Mouse (Mus musculus): ENCODE results near the gene Ccr4.

Ccr4 gene

GRCm38 (mm10) chr9:114504816-114505215 is at the start of gene Ccr4:
Ccr4 (minus strand) TSS chr9:114504916.
- DNase-seq (ENCODE audit: low read depth, low spot score), result no peak

GRCm38 (mm10) chr9:114553828-114554227 is 49.1 kb upstream of the Ccr4 start:
- no peak for DNase-seq (ENCODE audit: low read depth, low spot score)

DNA sequence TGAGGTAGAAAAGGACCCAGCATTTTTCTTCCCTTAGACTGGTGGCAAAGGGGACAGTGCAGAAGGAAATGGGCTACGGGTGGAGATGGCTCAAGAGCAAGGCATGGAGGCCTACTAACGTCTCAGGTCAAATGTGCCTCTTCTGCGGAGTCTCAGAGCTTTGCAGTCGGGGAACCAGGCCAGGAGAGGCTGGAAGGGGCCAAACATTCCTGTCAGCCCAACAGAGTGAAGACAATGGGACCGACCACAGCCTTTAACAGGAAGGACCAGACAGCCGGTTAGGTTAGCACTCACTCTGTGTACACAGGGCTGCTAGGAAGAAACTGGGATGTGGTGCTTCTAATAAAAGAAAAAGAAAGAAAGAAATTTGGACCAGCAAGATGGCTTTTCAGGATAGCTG is 45.3 kb upstream of the Ccr4 start:
- no peak for DNase-seq (ENCODE audit: low read depth, low spot score)

GRCm38 (mm10) chr9:114549117-114549516 is 44.4 kb upstream of the Ccr4 start:
- DNase-seq (ENCODE audit: low read depth, low spot score), result no peak

- DNase-seq (ENCODE audit: low read depth, low spot score), result no peak
Measured at GRCm38 (mm10) chr9:114548496-114548895, 43.8 kb upstream of the Ccr4 start.

- DNase-seq (ENCODE audit: low read depth, low spot score), result no peak
Measured at GRCm38 (mm10) chr9:114547643-114548077, 42.9 kb upstream of the Ccr4 start.

GRCm38 (mm10) chr9:114546765-114547164 is 42.0 kb upstream of the Ccr4 start:
- DNase-seq (ENCODE audit: low read depth, low spot score), result no peak

DNA sequence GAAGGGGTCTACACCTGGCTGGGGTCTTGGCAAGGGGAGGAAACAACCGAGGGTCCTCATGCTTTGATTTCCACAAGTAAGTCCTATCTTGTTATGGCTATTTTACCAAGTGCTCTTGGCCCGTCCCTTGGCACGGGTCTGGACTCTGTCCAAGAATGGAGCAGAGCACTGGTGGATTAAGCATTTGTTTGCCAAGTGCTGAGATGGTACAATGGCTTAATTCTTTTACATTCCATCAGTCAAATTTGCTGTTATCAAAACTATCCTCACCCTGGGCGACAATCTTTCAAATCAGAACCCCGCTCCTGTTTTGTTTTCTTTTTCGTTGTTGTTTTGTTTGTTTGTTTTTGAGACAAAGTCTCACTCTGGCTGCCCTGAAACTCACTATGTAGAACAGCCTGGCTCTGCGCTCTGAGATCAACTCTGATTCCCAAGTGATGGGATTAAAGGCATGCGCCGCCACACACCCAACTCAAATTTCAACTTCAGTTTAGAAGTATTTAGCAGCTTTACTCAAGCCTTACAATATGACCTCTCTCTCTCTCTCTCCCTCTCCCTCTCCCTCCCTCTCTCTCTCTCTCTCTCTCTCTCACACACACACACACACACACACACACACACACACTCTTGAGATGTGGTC is 40.2 kb upstream of the Ccr4 start:
- DNase-seq (ENCODE audit: low read depth, low spot score), result no peak

GRCm38 (mm10) chr9:114543882-114544753 is 39.4 kb upstream of the Ccr4 start:
- no peak for DNase-seq (ENCODE audit: low read depth, low spot score)

- no peak for DNase-seq (ENCODE audit: low read depth, low spot score)
Measured at GRCm38 (mm10) chr9:114541279-114541741, 36.6 kb upstream of the Ccr4 start.

DNA sequence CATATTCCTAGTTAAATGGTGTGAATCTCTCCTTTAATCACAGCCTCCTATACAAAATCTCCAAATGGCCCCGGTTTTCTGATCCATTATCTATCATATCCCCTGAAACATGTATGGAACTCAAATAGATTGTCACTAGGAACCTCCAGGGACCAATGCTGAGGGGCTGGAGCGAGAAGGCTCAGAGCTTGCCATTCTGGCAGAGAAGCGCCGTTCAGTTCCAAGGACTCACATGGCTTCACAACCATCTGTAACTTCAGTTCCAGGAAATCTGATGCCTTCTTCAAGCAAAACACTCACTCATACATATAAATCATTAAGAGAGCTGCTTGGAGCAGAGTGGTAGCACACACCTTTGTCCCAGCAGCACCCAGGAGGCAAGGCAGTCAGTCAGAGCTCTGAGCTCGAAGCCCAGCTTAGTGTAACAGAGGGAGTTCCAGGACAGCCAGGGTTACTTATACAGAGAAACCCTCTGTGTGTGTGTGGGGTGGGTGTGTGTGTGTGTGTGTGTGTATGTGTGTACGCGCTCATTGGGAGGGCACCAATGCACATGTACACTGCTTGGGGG is 34.4 kb upstream of the Ccr4 start:
- no peak for DNase-seq (ENCODE audit: low read depth, low spot score)

DNA sequence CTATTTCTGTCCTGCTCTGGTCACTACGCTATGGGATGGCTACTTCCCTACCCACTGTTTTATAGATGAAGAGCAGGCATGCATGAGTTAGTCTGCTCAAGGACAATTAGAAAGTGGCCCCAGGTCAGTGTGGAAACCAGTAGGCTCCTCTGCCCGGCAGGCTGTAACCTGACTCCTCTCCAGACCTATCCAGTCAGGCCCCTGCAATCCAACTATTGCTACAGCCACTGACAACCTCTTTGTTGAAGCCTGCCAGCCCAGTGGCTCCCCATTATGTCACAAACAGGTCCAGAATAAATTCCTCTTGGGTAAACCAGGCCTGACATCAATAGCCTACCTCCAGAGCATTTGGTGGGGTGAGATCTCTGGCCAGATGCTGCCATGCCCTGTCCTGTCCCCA is 31.9 kb upstream of the Ccr4 start:
- DNase-seq (ENCODE audit: low read depth, low spot score), result no peak

DNA sequence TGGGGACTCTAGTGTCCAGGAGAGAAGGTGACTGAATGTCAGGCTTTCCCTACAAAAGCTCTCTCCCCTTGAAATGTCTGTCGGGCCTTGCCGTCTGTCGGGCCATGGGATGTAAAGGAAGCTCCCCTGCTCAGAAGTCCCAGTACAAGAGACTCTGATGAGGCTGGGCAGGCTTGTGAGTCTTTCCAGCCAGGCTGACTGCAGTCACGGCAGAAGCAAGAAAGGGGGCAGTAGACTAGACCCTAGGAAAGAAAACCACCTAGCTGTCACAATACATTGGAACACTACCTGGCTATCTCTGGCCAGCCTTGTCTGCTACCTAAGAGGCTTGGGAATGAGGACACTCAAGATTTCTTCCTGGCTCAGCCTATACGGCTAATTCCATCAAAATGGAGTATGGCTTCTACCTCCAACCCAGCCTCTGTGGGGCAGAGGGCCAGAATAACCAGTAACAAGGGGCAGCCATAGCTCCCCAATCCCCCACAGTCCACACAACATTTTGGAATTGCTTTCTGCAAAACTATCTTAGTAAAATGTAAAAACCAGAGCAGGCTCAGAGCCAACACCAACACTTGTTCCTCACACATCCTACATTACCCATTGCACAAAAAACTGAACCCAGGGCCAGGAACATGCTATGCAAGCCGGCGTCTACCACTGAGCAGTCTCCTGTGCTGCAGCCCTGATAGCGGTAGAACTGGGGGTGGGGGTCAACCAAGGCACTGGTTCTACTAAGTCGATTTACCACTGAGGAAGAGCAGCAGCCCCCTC is 30.2 kb upstream of the Ccr4 start:
- DNase-seq (ENCODE audit: low read depth, low spot score), result peak; percentile 57

DNA sequence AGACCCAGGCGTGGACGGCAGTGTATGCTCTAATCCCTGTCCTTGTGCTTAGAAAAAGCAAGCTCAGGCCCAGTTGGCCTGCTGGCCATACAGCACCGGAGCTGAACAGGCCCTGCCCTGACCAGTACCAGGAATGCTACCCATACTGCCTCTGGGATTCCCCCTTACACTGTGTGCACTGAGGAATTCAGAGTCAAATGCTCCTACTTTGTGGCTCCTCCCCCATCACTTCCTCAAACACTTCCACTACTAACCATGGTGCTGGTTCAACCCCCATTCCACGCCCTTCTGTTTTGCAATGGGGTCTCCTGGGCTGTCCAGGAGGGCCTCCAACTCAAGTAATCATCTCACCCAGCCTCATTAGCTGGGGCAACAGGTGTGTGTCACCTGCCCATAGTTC is 29.1 kb upstream of the Ccr4 start:
- DNase-seq (ENCODE audit: low read depth, low spot score), result no peak

- no peak for DNase-seq (ENCODE audit: low read depth, low spot score)
Measured at GRCm38 (mm10) chr9:114531276-114531675, 26.6 kb upstream of the Ccr4 start.

DNA sequence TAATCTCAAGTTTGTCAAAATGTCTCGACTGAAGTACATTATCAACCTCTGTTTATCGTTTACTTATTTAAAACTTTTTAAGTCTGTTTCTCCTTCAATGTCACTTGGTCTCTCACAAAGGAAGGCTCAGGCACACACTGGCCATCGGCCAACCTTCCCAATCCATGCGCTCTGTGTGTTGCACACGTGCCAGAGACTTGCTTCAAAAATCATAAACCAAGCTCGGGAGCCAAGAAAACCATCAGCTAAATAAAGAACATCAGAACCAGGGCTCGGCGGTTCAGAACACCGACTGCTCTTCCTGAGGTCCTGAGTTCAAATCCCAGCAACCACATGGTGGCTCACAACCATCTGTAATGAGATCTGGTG is 23.9 kb upstream of the Ccr4 start:
- peak; percentile 8 for DNase-seq (ENCODE audit: low read depth, low spot score)

GRCm38 (mm10) chr9:114527992-114528679 is 23.4 kb upstream of the Ccr4 start:
- no peak for DNase-seq (ENCODE audit: low read depth, low spot score)

GRCm38 (mm10) chr9:114527085-114527484 is 22.4 kb upstream of the Ccr4 start:
- DNase-seq (ENCODE audit: low read depth, low spot score), result no peak

- no peak for DNase-seq (ENCODE audit: low read depth, low spot score)
Measured at GRCm38 (mm10) chr9:114526581-114526980, 21.9 kb upstream of the Ccr4 start.

- no peak for DNase-seq (ENCODE audit: low read depth, low spot score)
Measured at GRCm38 (mm10) chr9:114525891-114526290, 21.2 kb upstream of the Ccr4 start.

DNA sequence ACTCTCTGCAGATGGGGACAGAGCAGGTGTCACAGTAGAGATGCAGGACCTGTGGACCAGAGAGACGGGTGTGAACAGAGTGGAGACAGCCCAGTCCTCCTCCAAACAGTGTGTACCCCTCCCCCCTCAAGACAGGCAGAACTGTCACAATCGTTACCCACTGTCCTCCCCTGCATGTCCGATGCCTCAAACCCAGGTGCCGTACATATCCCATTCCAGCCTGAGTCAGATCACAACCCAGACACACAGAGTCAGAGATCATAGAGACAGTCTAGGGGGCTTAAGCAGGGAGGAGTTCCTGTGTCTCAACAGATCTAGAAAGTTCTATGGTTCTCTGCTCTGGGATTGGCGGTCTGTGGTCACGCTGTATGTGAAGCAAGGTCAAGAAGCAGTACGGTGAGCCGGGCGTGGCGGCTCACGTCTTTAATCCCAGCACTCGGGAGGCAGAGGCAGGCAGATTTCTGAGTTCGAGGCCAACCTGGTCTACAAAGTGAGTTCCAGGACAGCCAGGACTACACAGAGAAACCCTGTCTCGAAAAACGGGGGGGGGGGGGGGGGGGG is 20.4 kb upstream of the Ccr4 start:
- no peak for DNase-seq (ENCODE audit: low read depth, low spot score)

All from brain, adult 2 months (tissue).